Mouse (Mus musculus) kidney, adult 2 months (tissue): ENCODE data around the gene Mia2. TPM values are rescaled to one million over a fixed set of nuclear protein-coding genes. Genes with fewer than 3 reads are reported as not detected.

ENCODE experiments used
- DNase-seq: peaks from one replicate; pipeline ENCODE4 v3.0.0; 2021
- H3K27ac ChIP-seq: fragments of 200-500 bp; 2 replicates; pipeline ENCODE4 v1.5.1; 2012; ENCODE audit warnings: low read depth, low read length, control low read depth, inconsistent platforms; ENCODE audit not compliant: insufficient read depth
- H3K27me3 ChIP-seq: fragments of 200-500 bp; replicated peaks from 2 replicates; pipeline ENCODE4 v1.6.1; 2012; ENCODE audit warnings: mild to moderate bottlenecking, moderate library complexity, low read length, inconsistent platforms; ENCODE audit not compliant: control insufficient read depth, insufficient read depth
- H3K36me3 ChIP-seq: fragments of 200-500 bp; 2 replicates; pipeline ENCODE4 v1.6.1; 2012; ENCODE audit warnings: mild to moderate bottlenecking, moderate library complexity, low read length, inconsistent platforms; ENCODE audit not compliant: control insufficient read depth, insufficient read depth
- H3K4me1 ChIP-seq: fragments of 200-500 bp; 2 replicates; pipeline ENCODE4 v1.6.1; 2011; ENCODE audit warnings: low read length; ENCODE audit not compliant: control insufficient read depth, insufficient read depth
- H3K4me3 ChIP-seq: fragments of 200-500 bp; 2 replicates; pipeline ENCODE4 v1.5.1; 2011; ENCODE audit warnings: mild to moderate bottlenecking, low read depth, low read length, control low read depth; ENCODE audit not compliant: insufficient read depth
- CTCF ChIP-seq: fragments of 200-500 bp; conservative IDR thresholded peaks from 2 replicates; pipeline ENCODE4 v1.5.1; 2011; ENCODE audit warnings: low read depth, mild to moderate bottlenecking, control low read depth, low read length, moderate library complexity, mixed read lengths; ENCODE audit not compliant: insufficient read depth, insufficient read length
- POLR2A ChIP-seq: fragments of 200-500 bp; IDR thresholded peaks from one replicate; pipeline ENCODE4 v1.6.1; 2011; ENCODE audit warnings: low read depth, low read length, control low read depth
- WGBS: fragments of 180-500 bp; shearing (Covaris S2); methylation state at CpG from one replicate; pipeline ENCODE4 v1.1.7; 2018; 5-methylcytosine and 5-hydroxymethylcytosine counted together
- polyA plus RNA-seq: library from polyadenylated mRNA; depleted of rRNA; stranded (reverse); fragments of >200 nt; gene quantifications from 2 replicates; pipeline ENCODE4 v1.2.3, GENCODE M21; 2012

The Mia2 gene
- polyA plus RNA-seq, 1 experiment = 102 TPM

- Histone ChIP-seq H3K27ac (no peak overlapping the region; the same call in 1 of the 2 replicates), H3K4me1 (peaks cover 3% of the 10 kb centered on the region; the same call in 1 of the 2 replicates), H3K36me3 (peaks cover 2% of the 10 kb centered on the region; the same call in 1 of the 2 replicates), H3K27me3 (no peaks in the 10 kb centered on the region), H3K4me3 (no peak overlapping the region)
- 73% methylated on average over 3 of the region's 3 CpGs for WGBS
- TF ChIP-seq CTCF (no peak), POLR2A (no peak)
- no peak for DNase-seq
Measured at GRCm38 (mm10) chr12:59207000-59207390, 111.4 kb downstream of the Mia2 start.

- no peak for DNase-seq
- TF ChIP-seq CTCF (no peak), POLR2A (no peak)
- WGBS = 89% methylated on average over 1 of the region's 1 CpGs
- Histone ChIP-seq H3K27ac (no peak overlapping the region), H3K4me1 (peaks cover 3% of the 10 kb centered on the region; the same call in 1 of the 2 replicates), H3K27me3 (no peaks in the 10 kb centered on the region), H3K36me3 (peaks cover 2% of the 10 kb centered on the region; the same call in 1 of the 2 replicates), H3K4me3 (no peak overlapping the region)
Measured at GRCm38 (mm10) chr12:59207814-59208213, 112.2 kb downstream of the Mia2 start.

DNA sequence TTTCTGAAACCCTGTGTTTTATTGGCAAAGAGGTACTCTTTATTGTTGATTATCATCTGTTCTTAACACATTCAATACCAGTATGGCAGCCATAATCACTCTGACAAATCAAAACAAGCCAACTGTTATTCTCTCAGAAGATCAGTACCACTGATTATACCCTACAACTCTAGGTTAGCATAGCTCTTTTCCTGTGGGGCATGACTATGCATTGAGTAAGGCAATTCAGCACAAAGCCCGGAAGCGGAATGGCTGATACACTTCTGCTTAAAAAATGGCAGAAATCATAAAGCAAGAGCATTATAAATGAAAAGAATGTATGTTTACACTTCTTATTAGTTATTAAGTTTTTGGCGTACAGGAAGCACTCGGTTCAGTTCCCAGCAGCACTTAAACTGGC, 120.6 kb downstream of the Mia2 start:
- no peaks in the 10 kb centered on the region for H3K27me3 ChIP-seq
- no peak overlapping the region for H3K27ac ChIP-seq
- no peak for DNase-seq
- peaks cover 10% of the 10 kb centered on the region for H3K4me1 ChIP-seq
- no peak for TF ChIP-seq CTCF
- TF ChIP-seq POLR2A = no peak
- H3K4me3 ChIP-seq = no peak overlapping the region
- no peaks in the 10 kb centered on the region for H3K36me3 ChIP-seq
- WGBS = 69% methylated on average over 4 of the region's 4 CpGs

DNA sequence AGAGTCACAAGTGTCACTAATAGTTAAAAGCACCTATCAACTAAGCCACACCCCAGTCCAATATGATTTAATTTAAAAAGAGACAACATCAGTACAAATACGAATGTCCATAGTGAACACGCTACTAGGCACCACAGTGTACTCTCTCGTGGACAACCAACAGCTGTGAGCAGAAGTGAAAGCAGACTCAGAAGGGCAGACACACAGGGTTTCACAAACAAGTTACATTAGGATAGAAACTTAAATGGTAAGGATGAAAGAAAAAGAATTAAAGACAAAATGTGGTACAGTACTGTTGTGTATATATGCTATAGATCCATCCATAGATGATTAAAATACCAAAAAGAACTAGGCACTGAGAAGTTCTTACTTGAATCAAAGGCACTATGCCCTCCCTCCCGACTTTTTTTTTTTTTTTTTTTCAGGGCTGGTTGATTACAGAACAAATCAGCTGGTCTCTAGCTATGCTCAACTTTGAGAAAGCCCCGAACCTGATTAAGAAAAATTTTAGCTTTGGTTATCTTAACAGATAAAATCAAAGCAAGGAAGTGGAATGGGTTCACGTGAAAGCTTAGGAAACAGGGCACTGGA, 121.2 kb downstream of the Mia2 start:
- WGBS = 61% methylated on average over 6 of the region's 6 CpGs
- Histone ChIP-seq H3K4me1 (peaks cover 10% of the 10 kb centered on the region), H3K27ac (no peak overlapping the region), H3K4me3 (no peak overlapping the region), H3K27me3 (no peaks in the 10 kb centered on the region), H3K36me3 (no peaks in the 10 kb centered on the region)
- DNase-seq = no peak
- no peak for TF ChIP-seq CTCF
- no peak for TF ChIP-seq POLR2A

- 71% methylated on average over 3 of the region's 3 CpGs for WGBS
- Histone ChIP-seq H3K27me3 (no peaks in the 10 kb centered on the region), H3K4me1 (peaks cover 10% of the 10 kb centered on the region), H3K27ac (no peak overlapping the region), H3K36me3 (no peaks in the 10 kb centered on the region), H3K4me3 (0 out of 2 replicates have a peak overlapping the region, but pooled peaks have one; percentile 12)
- no peak for DNase-seq
- TF ChIP-seq POLR2A (no peak), CTCF (no peak)
Measured at GRCm38 (mm10) chr12:59217331-59217730, 121.7 kb downstream of the Mia2 start.

DNA sequence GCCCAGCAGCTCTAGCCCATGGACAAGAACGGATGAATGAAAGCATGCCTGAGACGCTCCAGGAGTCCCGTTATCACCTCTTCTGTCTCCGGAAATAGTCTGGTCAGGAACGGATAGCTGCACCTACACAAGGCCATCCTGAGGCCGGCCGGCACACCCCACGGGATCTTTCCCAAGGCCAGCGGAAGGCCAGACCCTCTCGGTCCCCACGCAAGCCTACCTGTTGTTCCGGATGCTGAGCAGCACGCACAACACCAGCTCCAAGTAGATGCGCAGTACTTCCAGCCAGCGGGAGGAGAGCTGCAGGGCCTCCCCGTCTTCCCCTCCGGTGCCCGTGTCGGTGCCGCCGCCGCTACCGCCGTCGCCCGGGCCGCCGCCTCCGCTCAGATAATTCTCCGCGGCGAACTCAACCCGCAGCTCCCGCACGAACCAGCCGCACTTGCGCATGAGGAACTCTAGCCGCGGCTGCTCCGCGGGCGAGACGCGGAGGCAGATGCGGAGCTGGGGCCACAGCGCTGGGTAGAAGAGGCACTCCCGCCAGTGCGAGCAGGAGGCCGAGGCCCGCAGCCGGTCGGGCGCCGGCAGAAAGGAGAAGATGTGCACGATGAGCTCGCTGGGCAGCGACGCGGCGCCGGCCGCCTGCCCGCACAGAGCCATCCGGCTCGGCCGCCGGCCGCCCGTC, 123.2 kb downstream of the Mia2 start:
- Histone ChIP-seq H3K36me3 (no peaks in the 10 kb centered on the region), H3K4me3 (peak overlapping the region; percentile 88), H3K27ac (peak overlapping the region; percentile 98; the same call in 1 of the 2 replicates), H3K4me1 (peaks cover 10% of the 10 kb centered on the region), H3K27me3 (no peaks in the 10 kb centered on the region)
- 2% methylated on average over 69 of the region's 69 CpGs for WGBS
- peak; percentile 26 for DNase-seq
- TF ChIP-seq CTCF = no peak

GRCm38 (mm10) chr12:59219325-59220225, 124.0 kb downstream of the Mia2 start, which contains the start of gene Fbxo33:
Fbxo33 (minus strand) TSS chr12:59219725.
- peak; percentile 98 for DNase-seq
- TF ChIP-seq POLR2A (peak; percentile 8), CTCF (peak; percentile 68)
- WGBS = under 1% methylated on average over 103 of the region's 109 CpGs
- Histone ChIP-seq H3K27me3 (no peaks in the 10 kb centered on the region), H3K4me1 (peaks cover 10% of the 10 kb centered on the region), H3K4me3 (peak within 1 kb of the TSS; percentile 88), H3K36me3 (no peaks in the 10 kb centered on the region), H3K27ac (peak within 1 kb of the TSS; percentile 98)
